Mouse (Mus musculus) liver, embryonic 15.5 days (tissue): ENCODE results near the gene Aldh6a1. TPM values are rescaled to one million over a fixed set of nuclear protein-coding genes. Genes with fewer than 3 reads are reported as not detected.

Experiments used
- ATAC-seq: fragments of 200-750 bp; cut with Nextera tagmentation; 2 replicates; pipeline ENCODE4 v1.8.0; 2017; ENCODE audit warnings: moderate number of reproducible peaks, mild to moderate bottlenecking, moderate library complexity; ENCODE audit not compliant: insufficient read depth
- H3K27ac ChIP-seq: fragments of 300-500 bp; sonication (generic); replicated peaks from 2 replicates; pipeline ENCODE4 v1.5.1; 2015; ENCODE audit warnings: mild to moderate bottlenecking, inconsistent platforms
- H3K27me3 ChIP-seq: fragments of 300-500 bp; sonication (generic); 2 replicates; pipeline ENCODE4 v1.6.1; 2015; ENCODE audit warnings: mild to moderate bottlenecking, inconsistent platforms
- H3K36me3 ChIP-seq: fragments of 300-500 bp; sonication (generic); replicated peaks from 2 replicates; pipeline ENCODE4 v1.6.1; 2015; ENCODE audit warnings: moderate library complexity, mild to moderate bottlenecking, inconsistent platforms
- H3K4me1 ChIP-seq: fragments of 300-500 bp; sonication (generic); replicated peaks from 2 replicates; pipeline ENCODE4 v1.6.1; 2015; ENCODE audit warnings: inconsistent platforms
- H3K4me2 ChIP-seq: fragments of 300-500 bp; sonication (generic); 2 replicates; pipeline ENCODE4 v1.6.1; 2015; ENCODE audit warnings: moderate library complexity, mild to moderate bottlenecking, inconsistent platforms
- H3K4me3 ChIP-seq: fragments of 300-500 bp; sonication (generic); replicated peaks from 2 replicates; pipeline ENCODE4 v1.5.1; 2015; ENCODE audit warnings: mild to moderate bottlenecking, inconsistent platforms
- H3K9ac ChIP-seq: fragments of 300-500 bp; sonication (generic); 2 replicates; pipeline ENCODE4 v1.6.1; 2015; ENCODE audit warnings: moderate library complexity, mild to moderate bottlenecking, inconsistent platforms
- H3K9me3 ChIP-seq: fragments of 300-500 bp; sonication (generic); replicated peaks from 2 replicates; pipeline ENCODE4 v1.6.1; 2016; ENCODE audit warnings: inconsistent platforms
- WGBS: fragments of 180-500 bp; shearing (Covaris S2); methylation state at CpG from one replicate; pipeline ENCODE4 v1.1.7; 2015; ENCODE audit warnings: mixed read lengths; ENCODE audit not compliant: insufficient replicate concordance; 5-methylcytosine and 5-hydroxymethylcytosine counted together
- polyA plus RNA-seq: library from polyadenylated mRNA; unstranded; fragments of >200 nt; fragmentation: Nextera tagmentation; extraction: Ambion mirVana; gene quantifications from 2 replicates; pipeline ENCODE4 v1.2.1, GENCODE M21; 2015

The Aldh6a1 gene
- 33.7 and 38.1 TPM in 2 replicates for polyA plus RNA-seq

DNA sequence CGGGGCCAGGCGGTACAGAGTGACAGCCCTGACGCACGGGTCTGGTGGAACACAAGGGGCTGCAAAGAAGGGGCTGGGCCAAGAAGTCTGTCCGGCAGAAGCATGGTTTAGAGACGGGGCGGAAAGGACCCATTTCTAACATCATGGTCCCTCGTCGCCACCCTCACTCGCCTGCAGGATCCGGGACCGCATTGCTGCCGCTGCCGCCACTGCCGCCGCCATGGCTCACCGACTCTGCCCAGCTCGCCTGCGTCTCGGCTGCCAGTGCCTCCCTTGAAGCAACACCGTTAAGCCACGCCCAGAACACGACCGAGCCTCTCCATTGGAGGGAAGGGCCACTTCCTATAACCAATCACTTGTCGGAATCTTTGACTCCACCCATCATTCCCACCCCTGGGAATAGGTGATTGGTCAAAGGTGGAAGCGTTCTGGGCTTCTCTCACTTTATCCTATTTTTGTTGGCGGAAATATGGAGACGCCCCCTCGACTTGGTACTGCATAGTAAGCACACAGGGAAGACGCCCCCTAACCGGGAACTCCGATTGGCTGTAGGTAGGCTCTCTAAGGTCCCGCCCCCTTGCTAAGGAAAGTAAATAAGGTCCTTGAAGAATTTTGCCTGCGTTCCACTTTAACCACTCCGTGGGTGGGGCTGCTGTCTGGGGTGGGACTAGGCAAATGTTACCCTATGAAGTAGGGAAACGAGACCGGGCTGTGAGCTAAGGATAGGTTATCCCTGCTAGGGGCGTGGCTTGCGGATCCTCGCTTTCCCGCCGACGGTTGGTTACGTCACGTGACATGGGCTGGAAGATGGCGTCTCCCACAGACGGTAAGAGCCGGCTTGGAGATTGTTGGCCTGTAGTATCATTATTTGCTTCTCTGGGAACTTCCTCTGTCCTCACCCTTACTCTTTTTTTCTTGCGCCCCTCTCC is at the start of gene Aldh6a1, which contains the start of gene Lin52:
Gene Aldh6a1, minus strand, starts transcription at position 287 of the 929 bp plus-strand sequence.
Gene Lin52, plus strand, starts transcription at position 705 of the 929 bp plus-strand sequence.
- 0 out of 2 replicates have a peak, but pooled peaks cover 4% of the 10 kb centered on the region for H3K36me3 ChIP-seq
- WGBS: under 1% methylated on average over 49 of the region's 49 CpGs
- peak within 1 kb of the TSS; percentile 85 for H3K27ac ChIP-seq
- peaks cover 14% of the 10 kb centered on the region; the same call in 1 of the 2 replicates for H3K27me3 ChIP-seq
- H3K9me3 ChIP-seq: no peaks in the 10 kb centered on the region
- peak; percentile 95 for ATAC-seq
- peaks cover 38% of the 10 kb centered on the region for H3K4me1 ChIP-seq
- peak within 1 kb of the TSS; percentile 76 for H3K4me3 ChIP-seq
- H3K4me2 ChIP-seq: peak within 1 kb of the TSS; percentile 90
- H3K9ac ChIP-seq: peak within 1 kb of the TSS; percentile 73

DNA sequence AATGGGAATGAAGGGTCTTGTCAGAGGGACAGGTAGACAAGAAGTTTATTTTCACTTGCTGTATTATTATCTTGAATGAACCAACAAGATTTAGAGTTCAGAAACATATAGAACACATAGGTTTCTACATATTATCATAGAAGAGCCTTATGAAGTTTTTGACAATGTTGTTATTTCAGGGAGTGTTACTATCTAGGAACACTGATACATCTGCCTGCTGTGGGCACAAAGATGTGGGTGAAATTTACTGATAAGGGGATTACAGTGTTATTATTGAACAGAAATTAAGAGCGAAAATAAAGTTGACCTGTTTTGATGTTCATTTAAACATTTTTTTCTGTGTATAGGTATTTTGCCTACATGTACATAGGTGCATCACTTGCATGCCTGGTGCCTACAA is 46.0 kb upstream of the Aldh6a1 start:
- ATAC-seq: no peak
- Histone ChIP-seq H3K9me3 (no peaks in the 10 kb centered on the region), H3K27me3 (no peaks in the 10 kb centered on the region), H3K36me3 (no peaks in the 10 kb centered on the region), H3K4me2 (no peak overlapping the region), H3K9ac (no peak overlapping the region), H3K27ac (no peak overlapping the region), H3K4me1 (peaks cover 3% of the 10 kb centered on the region), H3K4me3 (no peak overlapping the region)
- 56% methylated on average over 1 of the region's 1 CpGs for WGBS

DNA sequence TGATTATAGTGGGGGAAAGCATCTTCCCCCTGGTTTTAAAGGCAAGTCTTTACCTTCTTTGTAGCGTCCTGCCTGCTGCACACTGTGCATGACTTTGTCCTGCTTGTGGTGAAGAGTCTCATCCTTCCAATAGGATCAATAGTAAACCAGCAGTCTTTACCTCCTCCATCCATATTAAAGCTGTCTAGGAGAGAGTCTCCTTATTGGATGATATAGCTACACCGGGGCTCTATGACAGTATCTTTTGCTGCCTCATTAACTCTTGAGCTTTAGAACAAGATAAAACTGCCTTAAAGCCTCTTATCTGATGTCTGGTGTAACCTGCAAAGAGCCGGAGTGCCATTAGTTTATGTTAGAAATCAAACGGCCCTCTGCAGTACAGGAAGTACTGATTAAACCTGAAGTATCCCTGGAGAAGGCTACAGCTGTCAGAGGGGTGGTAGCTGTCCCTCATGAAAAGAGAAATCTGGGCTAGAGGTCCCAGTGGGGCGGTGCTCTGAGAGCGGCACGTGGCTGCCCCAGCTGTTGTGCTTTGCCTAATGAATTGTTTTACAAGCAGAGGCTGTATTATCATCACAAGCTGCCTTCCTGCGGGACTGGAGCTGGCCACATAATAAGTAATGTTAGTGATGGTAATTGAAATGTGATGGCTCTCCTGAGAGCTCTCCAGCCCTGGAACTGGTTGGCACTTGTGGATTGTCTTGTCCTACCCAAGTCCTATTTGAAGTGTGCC is 36.7 kb upstream of the Aldh6a1 start:
- Histone ChIP-seq H3K9ac (no peak overlapping the region), H3K27ac (no peak overlapping the region), H3K4me1 (peaks cover 17% of the 10 kb centered on the region), H3K4me2 (no peak overlapping the region), H3K9me3 (no peaks in the 10 kb centered on the region), H3K27me3 (no peaks in the 10 kb centered on the region), H3K36me3 (no peaks in the 10 kb centered on the region), H3K4me3 (no peak overlapping the region)
- WGBS: 39% methylated on average over 8 of the region's 8 CpGs
- ATAC-seq: no peak

DNA sequence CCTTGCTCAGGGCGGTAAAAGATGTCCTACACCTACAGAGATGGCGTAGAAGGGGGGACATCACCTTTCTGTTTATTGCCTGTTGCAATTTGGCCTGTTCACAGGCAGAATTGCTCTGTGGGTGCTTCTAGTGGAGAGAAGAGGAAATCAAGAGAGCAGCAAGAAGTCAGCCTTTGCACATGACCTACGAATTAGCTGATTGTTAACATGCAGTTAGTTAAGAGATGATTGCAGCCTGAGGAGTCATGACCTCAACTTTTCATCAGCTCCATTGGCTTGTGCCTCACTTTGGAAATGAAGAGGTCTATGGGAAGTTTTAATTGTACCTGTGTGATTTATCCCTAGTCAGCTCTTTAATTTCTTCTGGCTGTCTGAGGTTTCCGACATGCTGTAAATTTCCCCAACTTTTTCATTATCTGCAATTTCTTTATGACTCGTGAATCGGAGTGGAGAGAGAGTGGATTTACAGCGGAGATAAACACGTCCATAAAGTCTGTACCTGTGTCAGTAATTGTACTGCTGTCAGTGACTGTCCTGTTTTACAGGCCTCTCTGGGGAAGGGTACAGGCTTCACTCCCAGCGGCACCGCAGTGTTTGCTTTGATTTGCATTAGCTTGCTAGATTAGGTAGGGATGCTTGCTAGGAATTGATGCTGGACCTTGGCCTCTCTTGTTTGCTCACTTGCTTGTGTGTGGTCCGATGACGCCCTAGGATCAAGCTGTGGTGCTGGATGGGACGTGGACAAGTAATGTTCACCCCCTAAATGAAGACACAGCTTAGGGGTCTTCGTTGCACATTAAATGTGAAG is 32.2 kb upstream of the Aldh6a1 start:
- Histone ChIP-seq H3K4me2 (no peak overlapping the region), H3K27me3 (no peaks in the 10 kb centered on the region), H3K36me3 (peaks cover 7% of the 10 kb centered on the region; the same call in 1 of the 2 replicates), H3K9ac (no peak overlapping the region), H3K27ac (no peak overlapping the region; the same call in 1 of the 2 replicates), H3K4me3 (no peak overlapping the region), H3K9me3 (no peaks in the 10 kb centered on the region), H3K4me1 (peaks cover 21% of the 10 kb centered on the region)
- peak; percentile 57 for ATAC-seq
- 78% methylated on average over 14 of the region's 14 CpGs for WGBS

DNA sequence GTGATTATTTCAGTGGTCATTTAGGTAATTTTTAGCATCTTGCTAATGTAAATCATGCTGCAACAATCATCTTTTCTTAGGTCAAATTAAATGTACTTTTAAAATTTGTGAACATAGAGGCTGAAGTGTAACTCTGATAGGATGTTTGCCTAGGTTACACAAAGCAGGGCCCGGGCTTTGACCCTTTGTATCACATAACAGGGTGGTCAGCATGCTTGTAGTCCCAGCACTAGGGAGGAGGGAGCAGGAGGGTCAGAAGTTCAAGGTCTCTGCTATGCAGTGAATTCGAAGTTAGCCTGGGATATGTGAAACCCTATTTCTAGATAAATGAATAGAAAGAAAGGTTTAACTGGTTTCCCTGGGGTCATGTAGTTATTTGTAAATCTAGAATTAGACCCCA is 30.4 kb upstream of the Aldh6a1 start:
- H3K4me1 ChIP-seq: peaks cover 13% of the 10 kb centered on the region
- no peak overlapping the region for H3K4me2 ChIP-seq
- H3K4me3 ChIP-seq: no peak overlapping the region
- H3K9ac ChIP-seq: no peak overlapping the region
- no peak overlapping the region for H3K27ac ChIP-seq
- no peaks in the 10 kb centered on the region for H3K27me3 ChIP-seq
- 63% methylated on average over 2 of the region's 2 CpGs for WGBS
- no peaks in the 10 kb centered on the region for H3K9me3 ChIP-seq
- peaks cover 7% of the 10 kb centered on the region; the same call in 1 of the 2 replicates for H3K36me3 ChIP-seq
- peak; percentile 61; the same call in 1 of the 2 replicates for ATAC-seq

DNA sequence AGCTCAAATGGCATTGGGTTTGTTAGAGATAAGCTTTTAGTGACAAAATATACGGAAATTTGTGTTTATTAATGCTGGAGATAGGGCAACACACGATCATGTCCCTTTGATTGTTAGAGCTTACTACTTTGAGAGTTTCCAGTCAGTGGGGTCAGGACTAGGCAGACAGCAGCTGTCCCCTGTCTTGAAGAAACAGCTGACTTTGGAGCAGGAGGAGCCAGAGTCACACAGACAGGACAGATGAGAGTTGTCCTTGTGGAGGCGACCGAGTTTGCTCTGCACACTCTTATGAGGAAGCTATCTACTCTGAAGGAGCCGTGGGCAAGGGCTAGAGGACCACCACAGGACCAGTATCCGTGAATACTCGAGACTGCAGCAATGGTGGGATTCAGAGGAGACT is 28.1 kb upstream of the Aldh6a1 start:
- H3K27ac ChIP-seq: no peak overlapping the region
- no peak for ATAC-seq
- H3K4me1 ChIP-seq: peaks cover 12% of the 10 kb centered on the region
- no peaks in the 10 kb centered on the region for H3K9me3 ChIP-seq
- no peak overlapping the region for H3K4me2 ChIP-seq
- H3K9ac ChIP-seq: no peak overlapping the region
- H3K27me3 ChIP-seq: no peaks in the 10 kb centered on the region
- H3K36me3 ChIP-seq: peaks cover 20% of the 10 kb centered on the region
- no peak overlapping the region for H3K4me3 ChIP-seq
- 82% methylated on average over 7 of the region's 7 CpGs for WGBS

DNA sequence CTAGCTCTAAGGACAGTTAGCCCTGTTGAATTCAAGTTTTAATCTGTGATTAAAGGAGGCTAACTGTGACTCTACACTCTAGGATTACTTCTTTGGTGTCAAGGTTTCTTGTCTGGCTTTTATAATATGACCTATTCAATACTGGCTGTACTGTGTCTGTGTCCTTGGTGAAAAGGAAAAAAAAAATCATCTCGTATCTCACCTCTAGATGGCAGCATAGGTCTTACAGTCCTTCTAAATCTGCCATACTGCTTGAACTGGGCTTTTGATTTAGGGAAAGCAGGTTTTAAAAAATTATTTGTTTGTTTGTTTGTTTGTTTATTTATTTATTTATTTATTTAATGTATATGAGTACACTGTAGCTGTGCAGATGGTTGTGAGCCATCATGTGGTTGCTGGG is 17.9 kb upstream of the Aldh6a1 start:
- no peak overlapping the region for H3K9ac ChIP-seq
- no peak overlapping the region for H3K27ac ChIP-seq
- no peaks in the 10 kb centered on the region for H3K9me3 ChIP-seq
- WGBS: 0% methylated on average over 1 of the region's 1 CpGs
- peaks cover 57% of the 10 kb centered on the region for H3K36me3 ChIP-seq
- no peaks in the 10 kb centered on the region for H3K4me1 ChIP-seq
- no peak overlapping the region for H3K4me3 ChIP-seq
- ATAC-seq: no peak
- no peak overlapping the region for H3K4me2 ChIP-seq
- H3K27me3 ChIP-seq: no peaks in the 10 kb centered on the region

DNA sequence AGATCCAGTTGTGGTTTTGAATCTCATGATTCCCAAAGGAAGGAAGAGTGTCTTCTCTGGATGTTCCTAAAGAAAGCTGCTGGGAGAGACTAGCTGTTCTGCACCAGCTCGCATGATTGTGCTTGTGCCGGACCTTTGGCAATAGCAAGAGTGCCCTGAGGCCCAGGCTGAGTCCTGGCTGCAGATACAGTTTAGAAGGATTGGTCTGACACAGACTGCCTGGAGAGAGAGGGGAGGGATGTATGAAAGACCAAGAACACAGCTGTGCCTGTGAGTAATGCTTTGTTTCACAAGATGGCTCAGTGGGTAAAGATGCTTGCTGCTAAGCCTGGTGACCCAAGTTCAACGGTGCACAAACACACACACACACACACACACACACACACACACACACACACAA is 12.1 kb upstream of the Aldh6a1 start:
- no peak for ATAC-seq
- no peaks in the 10 kb centered on the region for H3K27me3 ChIP-seq
- peaks cover 71% of the 10 kb centered on the region for H3K36me3 ChIP-seq
- H3K4me1 ChIP-seq: no peaks in the 10 kb centered on the region
- H3K9ac ChIP-seq: no peak overlapping the region
- WGBS: 76% methylated on average over 3 of the region's 3 CpGs
- no peak overlapping the region for H3K4me3 ChIP-seq
- H3K27ac ChIP-seq: no peak overlapping the region
- H3K9me3 ChIP-seq: no peaks in the 10 kb centered on the region
- H3K4me2 ChIP-seq: no peak overlapping the region

DNA sequence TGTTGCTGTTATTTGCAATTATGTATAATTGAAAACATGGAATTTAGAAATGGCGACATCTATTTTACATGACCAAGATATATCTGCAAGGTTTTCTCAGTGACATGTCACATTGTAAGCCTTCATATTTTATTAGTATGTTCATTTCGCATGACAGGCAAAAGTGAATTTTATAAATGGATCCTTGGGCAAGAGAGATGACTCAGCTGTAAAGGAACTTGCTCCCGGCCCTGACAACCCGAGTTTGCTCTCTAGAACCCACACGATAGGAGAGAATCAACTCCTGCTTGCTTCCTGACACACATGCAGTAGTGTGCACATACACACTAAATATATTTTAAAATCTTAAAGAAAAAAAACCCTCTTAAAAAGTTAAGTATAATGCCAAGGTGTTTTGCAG is 10.6 kb upstream of the Aldh6a1 start:
- 79% methylated on average over 5 of the region's 5 CpGs for WGBS
- Histone ChIP-seq H3K4me3 (no peak overlapping the region), H3K27me3 (no peaks in the 10 kb centered on the region), H3K4me2 (no peak overlapping the region), H3K27ac (no peak overlapping the region), H3K9ac (no peak overlapping the region), H3K9me3 (no peaks in the 10 kb centered on the region), H3K36me3 (peaks cover 75% of the 10 kb centered on the region), H3K4me1 (no peaks in the 10 kb centered on the region)
- no peak for ATAC-seq

DNA sequence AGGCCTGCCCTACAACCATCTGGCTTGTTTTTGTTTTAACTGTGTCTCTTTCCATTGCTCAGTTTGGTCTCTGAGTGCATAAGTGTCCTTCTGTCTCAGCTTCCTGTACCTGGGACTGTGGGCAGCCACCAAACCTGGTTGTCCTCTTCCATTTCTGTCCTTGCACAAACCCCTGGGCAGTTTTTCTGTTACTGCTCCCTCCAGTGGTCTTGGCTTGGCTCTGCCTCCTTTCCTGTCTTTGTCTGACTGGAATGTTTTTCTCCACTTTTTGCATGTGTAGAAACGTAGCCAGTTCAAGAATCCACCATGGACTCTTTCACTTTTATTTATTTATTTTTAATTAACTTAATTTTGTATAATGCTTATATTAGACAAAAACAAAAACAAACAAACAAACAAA is 9.0 kb upstream of the Aldh6a1 start:
- Histone ChIP-seq H3K27me3 (no peaks in the 10 kb centered on the region), H3K9me3 (no peaks in the 10 kb centered on the region), H3K4me3 (no peak overlapping the region), H3K9ac (no peak overlapping the region), H3K36me3 (peaks cover 76% of the 10 kb centered on the region), H3K4me1 (no peaks in the 10 kb centered on the region), H3K27ac (no peak overlapping the region), H3K4me2 (no peak overlapping the region)
- 61% methylated on average over 1 of the region's 1 CpGs for WGBS
- no peak for ATAC-seq
